46 mouse cellular contexts compared by ENCODE assay signal in genomic region chr3:106126999-106127398, GRCm38 (mm10). TPM values are rescaled to one million over a fixed set of nuclear protein-coding genes. Genes with fewer than 3 reads are reported as not detected.
"Had no signal": no experiment of that assay in that cellular context is flagged by ENCODE, and none has a peak within 500 bp of the region (broad histone marks: within the 10 kb centered on the region; RNA-seq: fewer than 3 reads in every experiment).

No protein-coding gene starts in this region.

- H3K9ac ChIP-seq: heart, embryonic 12.5 days; heart, embryonic 13.5 days; heart, embryonic 15.5 days; hindbrain, embryonic 12.5 days; hindbrain, embryonic 13.5 days; hindbrain, embryonic 14.5 days; hindbrain, embryonic 15.5 days; intestine, embryonic 15.5 days; kidney, embryonic 15.5 days had no signal

- H3K27ac ChIP-seq: heart, embryonic 10.5 days; heart, embryonic 13.5 days; heart, embryonic 15.5 days; hindbrain, embryonic 10.5 days; hindbrain, embryonic 12.5 days; hindbrain, embryonic 13.5 days; hindbrain, embryonic 14.5 days; hindbrain, embryonic 15.5 days; hindbrain, postnatal 0 days; intestine, embryonic 15.5 days; kidney, embryonic 15.5 days; kidney, postnatal 0 days; layer of hippocampus, adult 2 months had no signal

- ATAC-seq: hindbrain, embryonic 16.5 days; hindbrain, postnatal 0 days; inflammation-experienced regulatory T-cells, adult 6 months; intestine, embryonic 15.5 days; intestine, embryonic 16.5 days; intestine, postnatal 0 days had no signal

- H3K9me3 ChIP-seq: intestine, embryonic 15.5 days had no signal

- H3K36me3 ChIP-seq: heart, embryonic 10.5 days; heart, embryonic 12.5 days; heart, embryonic 13.5 days; heart, embryonic 15.5 days; hindbrain, embryonic 10.5 days; hindbrain, embryonic 12.5 days; hindbrain, embryonic 13.5 days; hindbrain, embryonic 15.5 days; intestine, embryonic 15.5 days; kidney, embryonic 15.5 days had no signal

- DNase-seq: heart, postnatal 10 days; heart, postnatal 14 days; heart, postnatal 36 days; heart, postnatal 4 days; kidney, adult 11 months; kidney, adult 18-20 months; kidney, adult 2 months; kidney, adult 8-10 months; kidney, adult 9 months; kidney, postnatal 10 days; kidney, postnatal 14 days; kidney, postnatal 25 days; kidney, postnatal 36 days; kidney, postnatal 4 days; layer of hippocampus, adult 9-11 months; layer of hippocampus, postnatal 36 days had no signal

- H3K4me2 ChIP-seq: heart, embryonic 11.5 days; heart, embryonic 12.5 days; heart, embryonic 13.5 days; heart, embryonic 15.5 days; hindbrain, embryonic 12.5 days; hindbrain, embryonic 13.5 days; hindbrain, embryonic 14.5 days; hindbrain, embryonic 15.5 days; intestine, embryonic 15.5 days; kidney, embryonic 15.5 days had no signal

- H3K27me3 ChIP-seq: heart, embryonic 12.5 days; heart, embryonic 13.5 days; heart, embryonic 15.5 days; hindbrain, embryonic 12.5 days; hindbrain, embryonic 13.5 days; hindbrain, embryonic 15.5 days; intestine, embryonic 15.5 days; kidney, embryonic 15.5 days had no signal

- H3K4me1 ChIP-seq: heart, embryonic 10.5 days; heart, embryonic 12.5 days; heart, embryonic 13.5 days; heart, embryonic 15.5 days; hindbrain, embryonic 10.5 days; hindbrain, embryonic 12.5 days; hindbrain, embryonic 13.5 days; hindbrain, embryonic 15.5 days; intestine, embryonic 15.5 days; kidney, embryonic 15.5 days had no signal

- H3K4me3 ChIP-seq: heart, embryonic 10.5 days; heart, embryonic 12.5 days; heart, embryonic 13.5 days; heart, embryonic 15.5 days; hindbrain, embryonic 10.5 days; hindbrain, embryonic 12.5 days; hindbrain, embryonic 13.5 days; hindbrain, embryonic 15.5 days; intestine, embryonic 15.5 days; kidney, embryonic 15.5 days; layer of hippocampus, adult 2 months had no signal

RNA-seq across cellular contexts. Expression of gene Chia1, which starts 14.0 kb away (rescaled TPM):
- total RNA-seq: heart, postnatal 10 days; heart, postnatal 14 days; heart, postnatal 25 days; heart, postnatal 36 days; heart, postnatal 4 days; hematopoietic stem cell, adult 5-6 weeks had no signal
- polyA plus RNA-seq: intestine, embryonic 14.5 days; intestine, embryonic 15.5 days; intestine, embryonic 16.5 days; intestine, postnatal 0 days; kidney, embryonic 14.5 days; kidney, embryonic 15.5 days; kidney, embryonic 16.5 days had no signal

RNA-seq across cellular contexts. Expression of gene Chil3, which starts 40.4 kb away (rescaled TPM):
- total RNA-seq: heart, postnatal 10 days; hindbrain, postnatal 0 days; layer of hippocampus, adult 18-20 months; layer of hippocampus, adult 2 months; layer of hippocampus, adult 8-10 months; layer of hippocampus, postnatal 14 days; layer of hippocampus, postnatal 25 days; layer of hippocampus, postnatal 36 days had no signal
- polyA plus RNA-seq: heart, embryonic 10.5 days; heart, embryonic 11.5 days; heart, embryonic 12.5 days; heart, embryonic 13.5 days; heart, embryonic 14.5 days; hindbrain, embryonic 10.5 days; hindbrain, embryonic 11.5 days; hindbrain, embryonic 12.5 days; hindbrain, embryonic 13.5 days; hindbrain, embryonic 14.5 days; hindbrain, embryonic 15.5 days; inflammation-experienced regulatory T-cells, adult 6 months; intestine, embryonic 14.5 days; kidney, embryonic 14.5 days had no signal
